Mouse (Mus musculus): ENCODE data around the gene Epb41. TPM values are rescaled to one million over a fixed set of nuclear protein-coding genes. Genes with fewer than 3 reads are reported as not detected.

Epb41 gene
- total RNA-seq, 2 experiments from 2014 or later, result 216 to 281 TPM

- intact Hi-C loops (cut with DNase I), result no loop called here
- no peak for DNase-seq
Observed at GRCm38 (mm10) chr4:131939459-131939858, 135.7 kb downstream of the Epb41 start.

GRCm38 (mm10) chr4:131929146-131929545 lies 146.0 kb downstream of the Epb41 start:
- no peak for DNase-seq
- intact Hi-C loops (cut with DNase I), result no loop called here

GRCm38 (mm10) chr4:131924096-131924810 lies 150.9 kb downstream of the Epb41 start:
- no peak for DNase-seq
- intact Hi-C loops (cut with DNase I), result no loop called here

GRCm38 (mm10) chr4:131922404-131922803 lies 152.7 kb downstream of the Epb41 start:
- DNase-seq, result no peak
- intact Hi-C loops (cut with DNase I), result no loop called here

- peak; percentile 51 to 53 for DNase-seq
- intact Hi-C loops (cut with DNase I), result no loop called here
Observed at GRCm38 (mm10) chr4:131921461-131922346, 153.4 kb downstream of the Epb41 start, which contains the start of gene Tmem200b. Tmem200b (plus strand) TSS chr4:131921771.

GRCm38 (mm10) chr4:131920595-131921351 lies 154.3 kb downstream of the Epb41 start:
- DNase-seq, result peak; percentile 73 to 75
- intact Hi-C loops (cut with DNase I), result no loop called here

- DNase-seq, result peak; percentile 76 to 84
- intact Hi-C loops (cut with DNase I), result no loop called here
Observed at GRCm38 (mm10) chr4:131920141-131920594, 155.0 kb downstream of the Epb41 start.

- intact Hi-C loops (cut with DNase I), result loop anchor here (5.0 kb wide), 3 partner anchors 48 to 158 kb away; partner anchors contain the start of gene Epb41
- DNase-seq, result no peak
Observed at GRCm38 (mm10) chr4:131919506-131920140, 155.5 kb downstream of the Epb41 start.

- intact Hi-C loops (cut with DNase I), result loop anchor here (5.0 kb wide), 3 partner anchors 48 to 158 kb away; partner anchors contain the start of gene Epb41
- peak in 1 of 2 experiments; percentile 35 for DNase-seq
Observed at GRCm38 (mm10) chr4:131918711-131919500, 156.2 kb downstream of the Epb41 start.

- intact Hi-C loops (cut with DNase I), result loop anchor here (5.0 kb wide), 3 partner anchors 49 to 159 kb away; partner anchors contain the start of gene Epb41
- no peak for DNase-seq
Observed at GRCm38 (mm10) chr4:131918026-131918533, 157.0 kb downstream of the Epb41 start.

GRCm38 (mm10) chr4:131917010-131917555 lies 158.0 kb downstream of the Epb41 start:
- intact Hi-C loops (cut with DNase I), result loop anchor here (2.0 to 5.0 kb wide), 4 partner anchors 50 to 160 kb away; partner anchors contain the start of gene Epb41

GRCm38 (mm10) chr4:131916425-131916824 lies 158.7 kb downstream of the Epb41 start:
- intact Hi-C loops (cut with DNase I), result loop anchor here (2.0 to 5.0 kb wide), 4 partner anchors 51 to 161 kb away; partner anchors contain the start of gene Epb41
- DNase-seq, result peak; percentile 86 to 90

More at GRCm38 (mm10) chr4:131917010-131917555, 158.0 kb downstream of the Epb41 start:
- no peak for DNase-seq

GRCm38 (mm10) chr4:131915821-131916328 lies 159.2 kb downstream of the Epb41 start:
- intact Hi-C loops (cut with DNase I), result loop anchor here (2.0 to 5.0 kb wide), 4 partner anchors 51 to 161 kb away; partner anchors contain the start of gene Epb41
- DNase-seq, result no peak

- DNase-seq, result no peak
Observed at GRCm38 (mm10) chr4:131914891-131915469, 160.1 kb downstream of the Epb41 start.

GRCm38 (mm10) chr4:131914046-131914643 lies 161.0 kb downstream of the Epb41 start:
- intact Hi-C loops (cut with DNase I), result no loop called here
- no peak for DNase-seq

More at GRCm38 (mm10) chr4:131914891-131915469, 160.1 kb downstream of the Epb41 start:
- intact Hi-C loops (cut with DNase I), result loop anchor here (5.0 kb wide), 3 partner anchors 52 to 162 kb away; partner anchors contain the start of gene Epb41

- DNase-seq, result no peak
- intact Hi-C loops (cut with DNase I), result no loop called here
Observed at GRCm38 (mm10) chr4:131913526-131913925, 161.6 kb downstream of the Epb41 start.

- intact Hi-C loops (cut with DNase I), result no loop called here
- no peak for DNase-seq
Observed at GRCm38 (mm10) chr4:131911521-131911920, 163.6 kb downstream of the Epb41 start.
